Mouse (Mus musculus): ENCODE measurements around the gene Rmnd1.

DNA sequence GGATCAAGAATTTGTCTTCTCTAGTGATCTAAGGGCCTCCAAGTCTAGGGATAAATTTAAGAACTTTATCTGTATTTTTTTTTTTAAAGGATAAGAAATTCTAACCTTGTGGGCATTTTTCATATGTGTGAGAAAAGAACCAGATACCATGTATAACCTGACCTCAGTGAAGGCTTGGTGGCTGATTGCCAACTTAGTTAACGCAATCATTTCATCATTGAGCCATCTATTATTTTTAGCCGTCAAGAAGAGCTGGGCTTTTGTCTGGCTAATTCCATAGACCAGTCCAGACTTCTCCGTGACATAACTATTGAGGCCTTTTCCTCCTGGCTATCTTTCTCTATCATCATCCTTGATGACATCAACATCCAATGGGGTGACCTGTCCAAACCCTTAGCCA is 43.2 kb upstream of the Rmnd1 start:
- TF ChIP-seq CTCF (IDR thresholded peaks at IDR 0.05) (no peak), POLR2A (IDR thresholded peaks at IDR 0.05; ENCODE audit: insufficient read depth, low read depth, low read length) (no peak), EP300 (IDR thresholded peaks at IDR 0.05; ENCODE audit: insufficient read depth, low read depth, low read length) (no peak)
